Mouse (Mus musculus): ENCODE data around the gene Gm44503.

- no peak for TF ChIP-seq POLR2A (IDR thresholded peaks at IDR 0.05; ENCODE audit: control insufficient read depth, low read depth, low read length)
- TF ChIP-seq CTCF (IDR thresholded peaks at IDR 0.05; ENCODE audit: control insufficient read depth, insufficient read depth, insufficient replicate concordance, low read depth, low read length), result no peak
These were observed 47.3 kb upstream of the Gm44503 start for GRCm38 (mm10) chr9:72911381-72911780.

All from testis, adult 2 months (tissue).